Mouse (Mus musculus) bone marrow macrophage, adult 2 months (primary cell): Measurements from ENCODE around the gene Ift57.

ENCODE experiments used
- CTCF ChIP-seq: IDR thresholded peaks from 2 replicates; pipeline ENCODE4 v1.5.1; 2012; ENCODE audit warnings: low read depth, mild to moderate bottlenecking, low read length, moderate library complexity
- POLR2A ChIP-seq: IDR thresholded peaks from 2 replicates; pipeline ENCODE4 v1.6.1; 2012; ENCODE audit warnings: mild to moderate bottlenecking, low read depth, low read length, borderline replicate concordance

DNA sequence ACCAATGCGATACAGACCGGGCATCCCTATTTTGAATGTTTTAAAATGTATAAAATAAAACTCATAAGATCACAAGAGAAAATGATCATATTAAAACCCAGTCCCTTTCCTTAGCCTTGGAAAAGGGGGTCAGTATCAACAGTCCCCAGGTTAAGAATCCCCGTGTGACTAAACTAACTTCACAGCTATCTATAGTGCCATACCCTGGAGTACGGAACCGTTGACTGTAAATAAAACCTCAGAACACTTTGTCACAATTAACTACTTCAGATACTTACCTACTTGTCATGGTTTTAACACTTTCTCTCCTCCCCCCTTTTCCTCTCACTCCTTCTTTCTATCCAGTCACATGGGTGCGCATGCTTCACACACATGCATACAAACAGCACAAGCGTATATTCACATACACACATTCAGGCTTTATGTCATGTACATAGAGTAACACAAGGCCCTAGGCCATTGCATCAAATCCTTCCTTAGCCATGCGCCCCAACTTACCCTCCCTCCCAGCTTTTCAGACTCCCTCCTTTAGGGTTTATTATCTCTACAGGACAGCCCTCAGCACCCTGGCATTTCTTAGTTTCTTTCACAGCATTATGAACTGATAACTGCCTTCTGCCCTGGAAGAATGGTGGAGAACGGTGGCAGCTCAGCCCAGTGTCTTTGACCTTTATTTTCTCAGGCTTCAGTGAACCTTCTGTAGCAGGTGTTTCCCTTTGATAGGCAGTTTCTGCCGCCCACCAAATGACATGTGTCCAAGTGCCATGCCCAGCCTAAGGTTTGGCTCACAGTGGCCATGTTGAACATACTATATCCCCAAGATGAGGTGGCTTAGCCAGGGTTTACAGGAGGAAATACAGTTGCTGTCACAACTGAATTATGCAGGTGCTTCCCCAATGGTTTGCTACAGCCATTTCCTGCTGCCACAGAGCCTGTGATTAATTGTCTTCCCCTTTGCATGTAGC is 100.8 kb downstream of the Ift57 start, which contains the start of gene Cd47:
- TF ChIP-seq CTCF (no peak), POLR2A (no peak)
